Mouse (Mus musculus): Measurements from ENCODE around the gene Crybg3. TPM values are rescaled to one million over a fixed set of nuclear protein-coding genes. Genes with fewer than 3 reads are reported as not detected.

The Crybg3 gene
- polyA plus RNA-seq, 1 experiment: 5.7 TPM

DNA sequence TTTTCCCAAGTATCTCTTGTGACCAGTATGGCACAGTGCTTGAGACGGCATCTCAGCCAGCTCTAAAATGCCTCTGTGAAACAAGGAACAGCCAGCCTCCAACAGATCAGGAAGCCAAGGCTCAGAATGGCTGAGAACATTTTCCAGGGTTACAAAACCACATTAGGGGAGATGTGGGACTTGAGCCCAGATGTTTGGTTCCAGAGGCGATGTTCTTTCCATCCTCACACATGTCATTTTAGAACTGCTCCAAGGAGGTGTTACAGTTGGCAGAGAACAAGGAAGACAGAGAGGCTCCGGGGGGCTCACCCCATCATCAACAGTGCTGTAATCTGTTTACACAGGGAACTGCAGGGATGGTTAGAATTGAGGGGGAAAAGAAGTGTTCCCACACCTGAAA, 28.1 kb downstream of the Crybg3 start:
- Histone ChIP-seq H3K4me3 (replicated peaks; ENCODE audit: insufficient read depth, low read depth, low read length) (no peak overlapping the region), H3K27ac (ENCODE audit: insufficient read depth, low read length) (no peak overlapping the region), H3K27me3 (ENCODE audit: control insufficient read depth, insufficient read depth, low read length) (no peaks in the 10 kb centered on the region), H3K4me1 (ENCODE audit: control insufficient read depth, insufficient read depth, low read length) (no peaks in the 10 kb centered on the region)
- no peak for TF ChIP-seq CTCF (IDR thresholded peaks at IDR 0.05; ENCODE audit: borderline replicate concordance, insufficient read depth, low read depth, low read length)
- TF ChIP-seq POLR2A (IDR thresholded peaks at IDR 0.05; ENCODE audit: borderline replicate concordance, insufficient read depth, low read length): no peak
- DNase-seq: no peak
- WGBS: 79% methylated on average over 3 of the region's 3 CpGs

DNA sequence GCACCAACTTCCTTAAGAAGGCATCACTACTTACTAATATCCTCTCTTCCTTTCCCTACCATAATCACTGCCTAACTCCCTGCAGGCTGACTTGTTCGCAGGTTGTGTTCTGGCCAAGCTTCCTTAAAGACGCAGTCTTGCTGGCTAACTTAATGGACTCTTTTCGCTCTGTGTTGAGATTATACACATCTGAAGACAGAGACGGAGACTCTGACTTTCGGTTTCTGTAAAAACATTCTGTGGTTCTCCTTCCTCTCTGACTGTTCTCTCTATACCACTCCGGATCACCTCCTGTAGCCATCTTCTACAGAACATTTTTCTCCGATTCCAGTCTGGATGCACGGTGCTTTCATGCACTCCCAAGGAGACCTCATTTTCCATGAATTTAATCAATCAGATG, 30.0 kb downstream of the Crybg3 start:
- H3K27me3 ChIP-seq (ENCODE audit: control insufficient read depth, insufficient read depth, low read length): no peaks in the 10 kb centered on the region
- no peak overlapping the region for H3K4me3 ChIP-seq (replicated peaks; ENCODE audit: insufficient read depth, low read depth, low read length)
- H3K27ac ChIP-seq (ENCODE audit: insufficient read depth, low read length): no peak overlapping the region
- no peak for TF ChIP-seq CTCF (IDR thresholded peaks at IDR 0.05; ENCODE audit: borderline replicate concordance, insufficient read depth, low read depth, low read length)
- H3K4me1 ChIP-seq (ENCODE audit: control insufficient read depth, insufficient read depth, low read length): no peaks in the 10 kb centered on the region
- WGBS: 93% methylated on average over 8 of the region's 8 CpGs
- no peak for DNase-seq

DNA sequence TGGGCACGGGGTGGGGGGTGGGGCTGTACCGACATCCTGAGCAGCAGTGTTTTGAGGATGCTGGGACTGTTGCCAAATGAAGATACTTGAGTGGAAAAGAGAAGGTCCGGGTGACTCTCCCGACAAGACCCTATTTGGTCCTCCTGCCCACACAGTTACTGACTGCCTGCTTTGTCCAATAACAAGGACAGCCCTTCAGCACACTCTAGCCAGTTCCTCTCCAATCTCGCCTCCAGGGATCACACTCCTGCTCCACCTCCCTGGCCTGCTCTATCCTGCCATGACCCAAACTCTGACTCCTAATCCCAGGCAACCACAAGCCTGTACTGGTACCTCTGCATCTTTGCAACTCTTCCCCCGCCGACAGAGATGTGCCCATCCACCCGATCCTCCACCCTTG, 30.9 kb downstream of the Crybg3 start:
- no peak overlapping the region for H3K4me3 ChIP-seq (replicated peaks; ENCODE audit: insufficient read depth, low read depth, low read length)
- no peaks in the 10 kb centered on the region for H3K4me1 ChIP-seq (ENCODE audit: control insufficient read depth, insufficient read depth, low read length)
- DNase-seq: no peak
- H3K27ac ChIP-seq (ENCODE audit: insufficient read depth, low read length): no peak overlapping the region
- H3K27me3 ChIP-seq (ENCODE audit: control insufficient read depth, insufficient read depth, low read length): no peaks in the 10 kb centered on the region
- 48% methylated on average over 8 of the region's 8 CpGs for WGBS
- no peak for TF ChIP-seq POLR2A (IDR thresholded peaks at IDR 0.05; ENCODE audit: borderline replicate concordance, insufficient read depth, low read length)

DNA sequence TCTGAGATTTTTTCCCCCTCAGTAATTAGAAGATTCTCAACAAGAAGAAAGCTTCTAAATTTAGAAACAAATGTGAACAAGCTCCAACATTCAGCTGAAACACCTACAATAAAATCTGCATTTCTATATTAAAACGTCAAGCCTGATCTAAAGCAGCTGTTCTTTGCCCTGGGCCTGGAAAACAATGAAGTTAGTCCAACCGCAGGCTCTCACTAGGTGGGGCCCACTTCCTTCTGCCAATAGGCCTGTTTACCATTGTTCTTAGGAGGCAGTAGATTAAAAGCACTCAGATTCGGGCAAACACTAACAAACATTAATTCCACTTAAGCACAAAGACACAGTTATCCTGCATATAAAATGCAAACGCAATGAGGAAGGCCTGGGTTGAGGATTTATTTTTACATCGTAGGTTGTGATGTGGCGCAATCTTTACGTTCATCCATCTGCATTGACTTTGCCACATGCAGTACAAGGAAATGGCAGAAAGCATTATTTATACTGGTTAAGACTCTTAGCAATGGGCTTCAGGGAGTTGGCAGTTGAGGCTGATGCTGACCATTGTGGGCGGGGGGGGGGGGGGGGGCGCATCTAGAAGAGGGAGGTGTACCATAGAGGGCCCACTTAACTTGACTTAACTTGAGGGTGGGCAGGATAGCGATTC, 32.9 kb downstream of the Crybg3 start:
- Histone ChIP-seq H3K4me3 (replicated peaks; ENCODE audit: insufficient read depth, low read depth, low read length) (no peak overlapping the region), H3K27ac (ENCODE audit: insufficient read depth, low read length) (no peak overlapping the region), H3K4me1 (ENCODE audit: control insufficient read depth, insufficient read depth, low read length) (no peaks in the 10 kb centered on the region), H3K27me3 (ENCODE audit: control insufficient read depth, insufficient read depth, low read length) (no peaks in the 10 kb centered on the region)
- TF ChIP-seq POLR2A (IDR thresholded peaks at IDR 0.05; ENCODE audit: borderline replicate concordance, insufficient read depth, low read length) (no peak), CTCF (IDR thresholded peaks at IDR 0.05; ENCODE audit: borderline replicate concordance, insufficient read depth, low read depth, low read length) (no peak)
- no peak for DNase-seq
- 76% methylated on average over 10 of the region's 10 CpGs for WGBS

DNA sequence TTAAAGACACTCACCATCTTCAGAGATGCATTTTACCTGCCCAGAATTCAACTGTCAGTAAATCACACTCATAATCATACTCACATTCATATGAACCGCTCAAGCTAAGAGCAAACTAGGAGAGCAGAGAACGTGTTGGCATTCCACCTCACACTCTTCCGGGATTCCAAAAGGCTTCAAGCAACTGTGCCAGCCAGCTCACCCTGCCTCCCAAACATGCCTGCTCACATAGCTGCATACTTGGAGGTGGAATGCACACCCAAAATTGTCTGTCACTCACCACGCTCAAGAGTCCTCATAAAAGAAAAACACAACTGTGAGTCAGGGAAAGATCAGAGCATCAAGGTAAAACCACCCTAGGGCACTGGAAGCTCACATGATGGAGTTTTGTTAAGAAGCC, 34.3 kb downstream of the Crybg3 start:
- Histone ChIP-seq H3K27ac (ENCODE audit: insufficient read depth, low read length) (no peak overlapping the region), H3K4me1 (ENCODE audit: control insufficient read depth, insufficient read depth, low read length) (no peaks in the 10 kb centered on the region), H3K27me3 (ENCODE audit: control insufficient read depth, insufficient read depth, low read length) (no peaks in the 10 kb centered on the region), H3K4me3 (replicated peaks; ENCODE audit: insufficient read depth, low read depth, low read length) (no peak overlapping the region)
- DNase-seq: no peak
- WGBS: 49% methylated on average over 4 of the region's 4 CpGs
- TF ChIP-seq POLR2A (IDR thresholded peaks at IDR 0.05; ENCODE audit: borderline replicate concordance, insufficient read depth, low read length): no peak
- no peak for TF ChIP-seq CTCF (IDR thresholded peaks at IDR 0.05; ENCODE audit: borderline replicate concordance, insufficient read depth, low read depth, low read length)

DNA sequence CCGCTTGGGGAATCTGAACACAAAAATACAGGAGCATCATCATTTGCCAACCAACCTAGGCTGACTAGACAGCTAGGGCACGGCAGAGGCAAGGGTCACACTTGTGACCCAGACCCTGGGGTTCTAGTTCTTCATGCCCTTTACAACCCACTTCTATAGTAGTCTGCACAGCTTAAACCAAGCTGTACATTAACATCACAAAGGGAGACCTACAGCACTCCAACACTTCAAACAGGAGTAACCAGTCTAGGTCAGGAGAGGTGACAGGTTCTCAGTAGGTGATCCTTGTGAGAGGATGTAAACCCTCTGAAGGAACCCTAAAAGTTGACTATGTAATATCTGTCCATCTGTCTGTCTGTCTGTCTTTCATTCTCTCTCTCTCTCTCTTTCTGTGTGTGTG, 35.1 kb downstream of the Crybg3 start:
- no peak for DNase-seq
- Histone ChIP-seq H3K27me3 (ENCODE audit: control insufficient read depth, insufficient read depth, low read length) (no peaks in the 10 kb centered on the region), H3K4me3 (replicated peaks; ENCODE audit: insufficient read depth, low read depth, low read length) (no peak overlapping the region), H3K27ac (ENCODE audit: insufficient read depth, low read length) (no peak overlapping the region), H3K4me1 (ENCODE audit: control insufficient read depth, insufficient read depth, low read length) (no peaks in the 10 kb centered on the region)
- WGBS: 43% methylated on average over 2 of the region's 2 CpGs
- TF ChIP-seq CTCF (IDR thresholded peaks at IDR 0.05; ENCODE audit: borderline replicate concordance, insufficient read depth, low read depth, low read length) (no peak), POLR2A (IDR thresholded peaks at IDR 0.05; ENCODE audit: borderline replicate concordance, insufficient read depth, low read length) (no peak)

DNA sequence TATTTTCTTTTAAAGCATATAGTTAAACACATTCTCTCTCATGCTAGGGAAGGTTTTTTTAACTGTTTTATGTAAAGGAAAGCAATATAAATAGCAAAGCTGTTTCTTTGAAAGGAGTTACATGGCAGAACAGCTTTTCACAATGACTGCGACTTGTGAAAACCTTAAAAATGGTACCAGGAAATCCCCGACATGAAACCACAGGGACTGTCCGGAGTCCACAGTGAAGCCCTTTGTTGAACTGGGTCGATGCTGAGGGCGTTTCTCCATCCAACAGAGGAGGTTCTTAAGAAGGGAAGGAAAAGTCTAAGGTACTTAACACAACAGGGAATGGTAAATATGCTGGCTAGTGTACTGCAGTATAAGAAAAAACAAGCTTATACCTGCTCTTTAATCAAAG, 36.8 kb downstream of the Crybg3 start:
- DNase-seq: no peak
- TF ChIP-seq POLR2A (IDR thresholded peaks at IDR 0.05; ENCODE audit: borderline replicate concordance, insufficient read depth, low read length) (no peak), CTCF (IDR thresholded peaks at IDR 0.05; ENCODE audit: borderline replicate concordance, insufficient read depth, low read depth, low read length) (no peak)

DNA sequence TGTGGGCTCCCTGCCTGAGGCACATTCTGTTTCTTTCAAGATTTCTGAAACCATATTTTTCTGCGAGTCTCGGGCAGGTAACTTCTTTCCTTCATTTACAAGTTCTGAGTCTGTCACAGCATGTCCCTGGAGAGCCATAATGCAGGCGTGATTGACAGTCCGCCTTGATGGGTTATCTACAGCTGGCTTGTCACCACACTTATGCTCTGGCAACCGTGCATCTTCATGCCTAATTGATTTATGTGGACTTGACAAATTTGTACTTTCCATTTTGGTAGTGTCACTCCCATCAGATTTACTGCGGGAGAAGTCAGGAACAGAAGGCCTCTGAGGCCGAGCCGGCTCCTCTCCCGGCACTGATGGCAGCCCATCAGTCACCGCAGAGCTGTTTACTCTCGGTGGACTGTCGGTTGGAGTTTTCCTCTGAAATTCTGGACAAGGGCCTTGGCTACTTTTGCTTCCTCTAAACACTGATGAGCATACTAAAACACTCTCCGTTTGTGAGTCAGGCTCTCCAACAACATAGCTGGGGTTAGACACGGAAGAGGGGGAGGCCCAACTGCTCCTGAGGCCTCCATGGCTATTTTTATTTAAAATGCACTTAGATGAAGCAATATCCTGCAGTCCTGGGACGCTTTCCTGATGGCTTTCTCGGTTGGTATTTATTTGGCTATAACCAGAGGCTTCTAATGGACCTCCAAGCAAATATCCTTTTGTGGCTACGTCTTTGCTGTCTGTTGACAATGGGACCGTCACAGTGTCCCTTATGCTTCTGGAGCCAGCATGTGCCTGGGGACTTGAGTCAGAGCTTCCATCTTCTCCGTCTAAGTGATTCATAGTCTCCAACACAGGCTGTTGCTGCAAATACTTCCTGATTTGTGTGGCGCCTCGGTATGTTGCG, 41.2 kb downstream of the Crybg3 start:
- no peak for DNase-seq
- Histone ChIP-seq H3K27me3 (ENCODE audit: control insufficient read depth, insufficient read depth, low read length) (no peaks in the 10 kb centered on the region), H3K27ac (ENCODE audit: insufficient read depth, low read length) (no peak overlapping the region), H3K4me3 (replicated peaks; ENCODE audit: insufficient read depth, low read depth, low read length) (no peak overlapping the region), H3K4me1 (ENCODE audit: control insufficient read depth, insufficient read depth, low read length) (no peaks in the 10 kb centered on the region)
- WGBS: 65% methylated on average over 22 of the region's 22 CpGs
- no peak for TF ChIP-seq POLR2A (IDR thresholded peaks at IDR 0.05; ENCODE audit: borderline replicate concordance, insufficient read depth, low read length)
- TF ChIP-seq CTCF (IDR thresholded peaks at IDR 0.05; ENCODE audit: borderline replicate concordance, insufficient read depth, low read depth, low read length): no peak

More for the DNA sequence above, 36.8 kb downstream of the Crybg3 start:
- Histone ChIP-seq H3K27ac (ENCODE audit: insufficient read depth, low read length) (no peak overlapping the region), H3K4me3 (replicated peaks; ENCODE audit: insufficient read depth, low read depth, low read length) (no peak overlapping the region), H3K27me3 (ENCODE audit: control insufficient read depth, insufficient read depth, low read length) (no peaks in the 10 kb centered on the region), H3K4me1 (ENCODE audit: control insufficient read depth, insufficient read depth, low read length) (no peaks in the 10 kb centered on the region)
- 84% methylated on average over 5 of the region's 5 CpGs for WGBS

Measured in cerebellum, adult 2 months (tissue).